Mouse (Mus musculus) embryo, embryonic 10 days (tissue): Measurements from ENCODE around the gene Slc35f1.

Experiments used
- DNase-seq: peaks from one replicate; pipeline ENCODE4 v3.0.0-alpha.2; 2015; ENCODE audit warnings: low spot score

The Slc35f1 gene

DNA sequence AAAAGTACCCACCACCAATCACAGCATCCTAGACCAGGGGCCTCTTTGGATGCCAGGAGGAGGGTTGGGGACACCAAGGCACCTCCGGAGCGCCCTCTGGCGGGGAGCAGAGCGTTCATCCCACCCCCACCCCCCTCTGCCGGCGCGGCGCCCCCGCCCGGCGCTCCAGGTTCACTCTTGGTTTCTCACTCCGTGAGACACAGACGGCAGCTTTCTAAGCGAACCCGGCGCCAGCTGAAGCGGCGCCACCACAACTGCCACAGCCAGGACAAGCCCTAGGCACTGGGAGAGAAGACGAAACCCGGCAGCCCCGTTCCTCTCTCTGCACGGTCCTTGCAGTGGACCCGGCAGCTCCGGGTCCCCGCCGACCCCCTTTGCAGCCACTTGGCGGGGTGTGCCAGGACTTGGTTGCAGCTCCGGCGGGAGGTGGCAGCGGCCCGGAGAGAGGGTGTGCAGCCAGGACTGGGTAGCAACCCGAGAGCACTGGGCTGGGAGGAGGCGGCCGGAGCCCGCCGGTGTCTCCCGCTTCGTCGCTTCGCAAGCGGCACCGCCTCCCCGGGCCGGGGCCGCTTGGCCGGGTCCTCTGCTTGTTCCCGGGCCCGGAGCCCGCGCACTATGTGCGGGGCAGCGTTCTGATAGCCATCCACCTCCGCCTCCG, at the start of gene Slc35f1:
Slc35f1 (plus strand) TSS at position 200 of the 658 bp plus-strand sequence.
- DNase-seq = peak; percentile 83

DNA sequence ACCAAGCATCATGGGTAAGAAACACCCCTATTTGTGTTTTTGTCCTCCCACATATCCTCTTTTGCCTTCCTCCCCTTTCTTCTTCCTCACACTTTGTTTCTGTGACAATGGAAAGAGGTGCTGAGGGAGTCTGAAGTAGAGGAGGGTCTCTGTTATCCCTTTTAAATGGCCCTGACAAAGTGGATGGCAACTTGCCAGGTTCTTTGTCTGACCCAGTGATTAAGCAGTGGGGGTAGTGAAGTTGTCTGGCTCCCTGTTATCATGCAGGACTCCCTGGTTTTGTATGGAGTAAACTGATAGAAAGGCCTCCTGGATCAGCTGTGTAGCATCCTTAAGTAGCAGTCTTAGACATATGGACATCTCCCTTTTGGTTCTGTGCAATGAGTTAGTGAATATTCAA, 19.1 kb upstream of the Slc35f1 start:
- no peak for DNase-seq

DNA sequence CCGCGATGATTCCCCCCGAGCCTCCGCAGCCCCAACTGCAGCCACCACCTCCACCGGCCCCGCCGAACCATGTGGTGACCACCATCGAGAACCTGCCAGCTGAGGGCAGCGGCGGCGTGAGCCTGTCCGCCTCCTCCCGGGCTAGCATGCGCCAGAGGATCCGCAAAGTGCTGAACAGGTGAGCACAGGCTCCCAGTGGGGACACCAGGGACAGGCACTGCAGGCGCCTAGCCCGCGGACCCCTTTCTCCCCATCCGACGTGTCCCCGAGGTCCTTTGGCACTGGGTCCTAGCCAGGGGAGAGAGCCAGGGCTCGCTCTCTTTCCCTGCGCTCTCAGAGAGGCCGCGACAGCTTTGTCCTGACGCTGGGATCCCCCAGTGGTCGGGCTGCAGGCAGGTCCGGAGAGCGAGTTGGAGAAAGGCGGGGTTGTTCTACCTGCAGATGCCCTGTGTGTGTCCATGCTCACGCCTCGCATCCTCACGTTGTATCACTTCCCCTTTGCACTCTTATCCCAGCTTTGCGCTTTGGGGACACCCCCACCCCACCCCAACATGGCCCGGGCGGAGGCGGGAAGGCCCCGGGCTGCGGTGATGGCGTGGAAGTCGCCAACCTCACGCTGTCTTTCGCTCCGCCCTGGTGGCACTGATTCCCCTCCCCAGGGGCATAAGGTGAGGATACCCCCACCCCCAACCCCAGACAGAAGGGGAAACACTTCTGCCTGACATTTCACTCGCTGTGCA, 829 bp downstream of the Slc35f1 start:
- peak; percentile 62 for DNase-seq

- no peak for DNase-seq
Measured at GRCm38 (mm10) chr10:52703688-52704087, 13.4 kb downstream of the Slc35f1 start.

- DNase-seq = peak; percentile 25
Measured at GRCm38 (mm10) chr10:52704101-52705051, 14.0 kb downstream of the Slc35f1 start.

DNA sequence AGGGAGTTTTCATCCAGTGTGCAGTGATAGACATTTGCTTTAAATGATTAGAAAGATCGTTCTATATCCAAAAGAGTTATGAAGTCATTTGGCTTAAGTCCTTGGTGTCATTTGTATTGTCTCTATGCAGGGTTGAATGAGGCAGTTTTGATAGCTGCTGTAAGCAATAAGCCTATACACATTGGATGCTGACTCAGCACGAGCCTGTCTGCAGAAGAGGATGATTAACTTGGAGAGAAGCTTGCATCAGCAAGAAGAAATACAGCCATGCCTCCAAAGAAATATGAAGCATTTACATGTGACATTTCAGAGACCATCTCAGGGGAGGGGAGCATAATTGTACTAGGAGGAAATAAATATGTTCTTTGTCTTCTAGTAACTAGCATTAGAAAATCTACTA, 19.1 kb downstream of the Slc35f1 start:
- no peak for DNase-seq

- no peak for DNase-seq
Measured at GRCm38 (mm10) chr10:52712166-52712565, 21.8 kb downstream of the Slc35f1 start.

GRCm38 (mm10) chr10:52714557-52714956, 24.2 kb downstream of the Slc35f1 start:
- no peak for DNase-seq

DNA sequence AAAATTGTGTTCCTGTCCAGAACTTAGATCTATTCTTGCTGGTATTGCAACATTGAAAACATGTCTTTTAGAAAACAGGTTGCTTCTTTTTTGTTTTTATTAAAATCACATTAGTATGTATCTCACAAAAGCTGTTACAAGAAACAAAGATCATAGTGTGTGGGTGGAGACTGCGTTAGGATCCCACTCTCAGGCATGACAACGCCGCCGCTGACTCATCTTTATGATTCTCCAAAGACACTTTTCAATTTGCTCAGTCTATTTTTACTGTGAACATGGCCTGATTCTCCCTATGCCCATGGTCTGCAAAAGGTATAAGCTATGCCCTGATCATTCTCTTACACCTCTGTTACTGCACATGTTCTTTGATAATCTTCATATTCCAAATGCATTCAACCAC, 24.8 kb downstream of the Slc35f1 start:
- DNase-seq = no peak

DNA sequence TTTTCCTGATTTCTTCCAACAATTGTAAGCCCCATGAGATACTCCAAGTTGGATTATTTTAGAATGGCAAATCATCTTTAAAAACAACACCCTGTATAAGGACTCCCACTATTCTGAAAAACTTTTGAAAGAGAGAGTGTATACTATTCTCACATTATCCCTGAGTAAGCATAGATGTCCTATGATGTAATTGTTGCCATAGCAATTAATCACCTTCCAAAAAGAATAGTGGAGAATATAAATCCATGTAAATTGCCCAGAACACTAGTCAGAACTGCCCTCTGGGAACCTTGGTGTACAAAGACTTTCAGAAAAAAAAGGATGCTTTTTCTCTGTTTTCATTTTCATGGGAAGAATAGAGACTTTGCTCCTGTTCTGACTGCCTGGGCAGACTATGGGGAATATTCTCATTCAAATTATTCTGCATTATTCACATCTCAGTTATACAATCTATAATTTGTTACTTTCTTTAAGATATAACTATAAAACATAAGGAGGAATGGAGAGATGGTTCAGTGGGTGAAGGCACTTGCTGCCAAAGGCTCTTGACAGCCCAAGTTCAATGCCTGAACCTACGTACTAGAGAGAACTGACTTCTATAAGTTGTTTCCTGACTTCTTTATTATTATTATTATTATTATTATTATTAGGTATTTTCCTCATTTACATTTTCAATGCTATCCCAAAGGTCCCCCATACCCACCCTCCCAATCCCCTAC, 28.0 kb downstream of the Slc35f1 start:
- DNase-seq = no peak

GRCm38 (mm10) chr10:52726674-52727073, 36.3 kb downstream of the Slc35f1 start:
- no peak for DNase-seq

- peak; percentile 91 for DNase-seq
Measured at GRCm38 (mm10) chr10:52742671-52743379, 52.5 kb downstream of the Slc35f1 start.

DNA sequence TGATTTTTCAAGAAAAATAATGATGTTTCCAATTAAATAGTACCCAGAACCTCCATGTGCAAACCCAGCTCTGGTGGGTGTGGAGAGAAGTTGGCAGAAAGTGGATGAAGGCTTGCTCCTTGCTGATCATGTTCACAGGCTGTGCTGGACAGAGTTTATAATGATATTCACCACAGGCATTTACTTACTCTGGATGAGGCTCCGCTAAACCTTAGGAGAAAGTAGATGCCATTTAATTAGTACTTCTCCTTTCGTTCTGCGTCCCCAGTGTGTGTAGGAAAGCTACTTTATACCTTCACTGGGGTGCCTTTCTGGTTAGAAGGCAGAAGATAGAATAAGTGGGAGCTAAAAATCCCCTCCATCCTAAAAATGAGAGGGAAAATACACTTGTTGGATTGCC, 53.5 kb downstream of the Slc35f1 start:
- DNase-seq = no peak

- DNase-seq = peak; percentile 8
Measured at GRCm38 (mm10) chr10:52748028-52748597, 57.8 kb downstream of the Slc35f1 start.

DNA sequence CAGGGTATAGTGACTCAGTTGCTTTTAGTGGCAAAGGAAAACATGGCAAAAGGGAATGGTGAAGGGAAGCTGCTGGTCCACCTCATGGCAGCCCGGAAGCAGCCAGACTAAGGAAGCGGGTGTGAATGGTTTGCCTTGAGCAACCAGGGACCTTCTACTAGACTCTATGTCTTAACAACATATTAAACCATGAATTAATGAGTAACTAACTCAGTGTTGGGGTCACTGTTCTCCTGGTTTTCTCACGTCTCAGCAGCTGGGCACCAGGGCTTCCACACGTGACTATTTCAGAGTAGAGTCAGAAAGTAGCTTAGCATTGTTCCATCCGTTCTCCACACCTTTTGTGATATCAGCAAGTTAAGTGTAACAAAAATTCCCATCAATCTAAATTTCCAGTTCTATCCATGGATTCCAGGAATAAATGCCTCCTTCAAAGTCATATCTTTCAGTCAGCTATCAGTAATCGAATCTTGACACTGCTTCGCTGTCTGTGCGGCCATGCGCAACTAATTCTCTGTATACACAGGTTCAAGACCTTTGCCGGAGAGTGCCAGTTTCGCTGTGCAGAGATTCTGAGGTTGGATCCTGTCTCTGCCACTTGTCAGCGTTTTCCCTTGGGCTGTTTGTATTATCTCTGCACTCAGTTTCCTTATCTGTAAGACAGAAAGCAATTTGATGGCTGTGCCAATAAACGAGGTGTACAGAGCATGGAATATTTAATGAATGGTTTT, 65.8 kb downstream of the Slc35f1 start:
- DNase-seq = peak; percentile 28

GRCm38 (mm10) chr10:52757496-52758260, 67.3 kb downstream of the Slc35f1 start:
- no peak for DNase-seq

GRCm38 (mm10) chr10:52758589-52758988, 68.3 kb downstream of the Slc35f1 start:
- DNase-seq = peak; percentile 83

DNA sequence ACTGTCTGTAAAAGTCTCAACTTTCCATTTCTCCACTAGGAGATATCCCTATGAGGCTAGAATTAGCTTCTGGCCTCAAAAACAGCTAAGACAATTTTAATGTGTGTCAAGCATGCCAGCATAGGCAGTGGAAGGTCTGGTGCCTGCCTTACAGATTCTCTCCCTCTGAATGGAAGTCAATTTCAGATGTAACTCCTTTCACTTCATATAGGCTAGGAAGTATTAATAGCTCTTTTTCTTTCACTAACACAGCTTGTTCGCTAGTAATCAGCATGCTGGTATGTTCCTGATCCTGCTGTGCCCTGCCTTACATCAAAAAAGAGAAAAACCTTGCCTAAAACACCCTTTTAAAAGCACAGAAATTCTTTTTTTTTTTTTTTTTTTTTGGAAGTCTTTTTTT, 70.2 kb downstream of the Slc35f1 start:
- DNase-seq = no peak

GRCm38 (mm10) chr10:52779926-52780485, 89.7 kb downstream of the Slc35f1 start:
- DNase-seq = no peak
